Comparison of ENCODE assay signal across 10 mouse cellular contexts in the genomic region with DNA sequence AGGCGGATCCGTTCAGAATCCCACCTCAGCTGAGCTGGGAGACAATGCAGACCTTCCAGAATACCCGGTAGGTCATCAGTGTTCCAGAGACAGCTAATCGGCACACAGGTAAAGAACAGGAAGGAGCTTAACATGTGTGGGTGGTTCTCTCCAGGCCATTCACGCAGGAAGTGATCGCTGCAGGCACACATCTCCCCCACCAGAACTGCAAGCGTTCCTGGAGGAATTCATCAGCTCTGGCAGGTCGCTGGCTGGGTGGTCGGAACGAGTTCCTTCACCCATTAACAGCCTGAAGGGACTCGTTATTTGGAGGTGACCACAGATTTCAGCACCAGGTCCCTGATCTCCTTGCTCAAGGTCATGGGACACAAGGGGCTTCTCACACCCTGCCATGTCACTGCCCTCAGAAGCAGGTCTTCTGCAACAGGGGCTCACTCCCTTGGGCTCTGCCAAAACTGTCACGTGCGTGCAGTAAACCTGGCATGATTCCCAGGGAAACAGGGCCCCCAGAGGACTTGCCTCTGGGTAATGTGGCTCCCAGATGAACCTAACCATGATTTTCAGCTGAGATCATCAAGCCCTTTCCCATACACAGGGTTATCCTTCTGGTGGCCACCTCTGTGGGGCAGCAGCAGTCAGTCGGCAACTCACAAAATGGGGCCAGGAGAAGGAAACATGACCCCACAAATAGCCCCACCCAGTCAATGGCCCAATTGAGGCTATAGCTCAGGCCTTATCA.
DNase-seq lines count a peak whose midpoint lies in the region; TF ChIP-seq lines count a peak whose summit lies in the region.
"Had no signal": no experiment of that assay in that cellular context is flagged by ENCODE, and none has a peak within 500 bp of the region (broad histone marks: within the 10 kb centered on the region; RNA-seq: fewer than 3 reads in every experiment).

No protein-coding gene starts in this region.

- H3K27me3 ChIP-seq in E14TG2a.4 (ENCODE audit: insufficient read depth, low read length): peaks cover 23% of the 10 kb centered on the region
- H3K27me3 ChIP-seq: forebrain, embryonic 12.5 days had no signal

- peaks cover 41% of the 10 kb centered on the region for H3K4me1 ChIP-seq in E14TG2a.4 (replicated peaks; ENCODE audit: low read depth, low read length)
- H3K4me1 ChIP-seq: forebrain, embryonic 12.5 days; megakaryocyte, embryonic 14.5 days had no signal

- TF ChIP-seq CTCF in E14TG2a.4 (conservative IDR thresholded peaks at IDR 0.05; ENCODE audit: low read length): no peak

- no peaks in the 10 kb centered on the region for H3K9me3 ChIP-seq in E14TG2a.4 (ENCODE audit: low read length)
- H3K9me3 ChIP-seq: forebrain, embryonic 12.5 days; limb, embryonic 12.5 days had no signal

- DNase-seq in kidney, adult 11 months: peak; percentile 16
- DNase-seq in kidney, postnatal 36 days: no peak
- peak; percentile 47 for DNase-seq in NIH3T3 (ENCODE audit: low read depth)
- DNase-seq in kidney, adult 9 months: peak; percentile 21
- no peak for DNase-seq in cerebellum, adult 8-10 months
- no peak for DNase-seq in right cerebral cortex, postnatal 14 days

- H3K4me3 ChIP-seq in E14TG2a.4 (replicated peaks; ENCODE audit: low read length): peak overlapping the region; percentile 35
- H3K4me3 ChIP-seq: forebrain, embryonic 12.5 days; limb, embryonic 12.5 days; megakaryocyte, embryonic 14.5 days had no signal

- H3K36me3 ChIP-seq in E14TG2a.4 (ENCODE audit: insufficient read depth, low read length): no peaks in the 10 kb centered on the region
- H3K36me3 ChIP-seq: forebrain, embryonic 12.5 days; limb, embryonic 12.5 days had no signal

Comparison
In these comparisons a context has a peak if more than half of its experiments do, and no peak if none do; other contexts are left out.
1. DNase-seq: peak in kidney, adult 11 months (single experiment), NIH3T3 (single experiment) and kidney, adult 9 months (single experiment); none in kidney, postnatal 36 days (0 of 2), cerebellum, adult 8-10 months (single experiment) and right cerebral cortex, postnatal 14 days (single experiment).